Mouse (Mus musculus) liver, postnatal 0 days (tissue): ENCODE measurements at regions not wholly inside any gene's neighbourhood (a gene's known extent, or its start where the extent isn't known, plus 50 kb on each side); places are given as distances from the start of the nearest gene placed in this dataset.

Source experiments
- CTCF ChIP-seq: sonication (generic); IDR thresholded peaks from 2 replicates; pipeline ENCODE4 v1.5.1; 2016; ENCODE audit warnings: antibody characterized with exemption, low read depth
- EP300 ChIP-seq: IDR thresholded peaks from 2 replicates; pipeline ENCODE4 v1.6.1; 2016; ENCODE audit warnings: antibody characterized with exemption, low read depth, mild to moderate bottlenecking

GRCm38 (mm10) chr7:75983029-75983808 lies 135.1 kb downstream of the Klhl25 start:
- no peak for TF ChIP-seq CTCF
- TF ChIP-seq EP300: no peak
